Mouse (Mus musculus): ENCODE measurements around the gene Fermt3. TPM values are rescaled to one million over a fixed set of nuclear protein-coding genes. Genes with fewer than 3 reads are reported as not detected.
A peak's percentile ranks its signal among the peaks of the same experiment; 100 is the strongest.

The Fermt3 gene
- polyA plus RNA-seq, 1 experiment from 2014 or later, result 6.5 TPM

DNA sequence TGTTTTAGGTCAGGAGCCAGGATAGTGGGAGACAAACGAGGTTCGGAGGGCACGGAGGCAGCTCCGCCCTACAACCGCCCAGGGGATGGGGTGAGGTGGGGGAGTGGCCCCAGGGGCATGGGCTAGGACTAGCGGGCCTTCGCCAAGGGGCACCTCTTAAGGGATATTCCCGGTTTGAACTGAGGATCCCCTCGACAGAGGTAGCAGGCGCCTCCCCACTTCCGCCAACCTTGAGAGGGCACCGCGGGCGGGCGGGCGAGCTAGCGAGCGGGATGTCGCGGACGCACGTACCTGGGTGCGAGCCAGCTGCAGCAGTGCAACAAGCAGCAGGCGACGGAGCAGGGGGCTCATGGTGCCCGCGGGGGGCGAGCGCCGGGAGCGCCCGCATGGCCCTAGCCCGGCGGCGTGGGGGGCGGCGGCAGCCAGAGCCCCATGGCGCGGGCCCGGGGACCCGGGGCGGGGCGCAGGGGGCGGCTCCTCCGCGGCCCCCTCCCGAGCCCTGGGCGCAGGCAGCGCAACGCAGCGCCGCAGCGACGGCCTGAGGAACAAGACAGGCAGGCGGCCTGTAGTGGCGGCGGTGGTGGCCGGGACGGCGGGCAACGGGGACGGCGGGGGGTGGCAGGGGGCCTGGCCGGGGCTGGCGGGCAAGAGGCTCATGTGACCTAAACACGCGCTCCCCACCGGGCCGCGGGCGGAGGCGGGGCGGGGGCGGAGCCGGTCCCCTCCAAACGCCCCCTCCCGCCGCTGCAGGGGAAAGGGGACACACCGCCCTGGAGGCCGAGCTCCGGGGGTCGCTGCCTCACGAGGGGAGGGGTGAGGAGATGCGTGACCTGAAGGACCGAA, 32.0 kb downstream of the Fermt3 start, which contains the start of gene Vegfb:
Gene Vegfb (minus strand): TSS at position 591 of the 843 bp plus-strand sequence.
- Histone ChIP-seq H3K4me2 (replicated peaks) (peak within 1 kb of the TSS; percentile 86), H3K27me3 (no peaks in the 10 kb centered on the region), H3K9ac (peak within 1 kb of the TSS; percentile 88), H3K9me3 (no peaks in the 10 kb centered on the region), H3K36me3 (peaks cover 29% of the 10 kb centered on the region), H3K4me3 (peak within 1 kb of the TSS; percentile 91), H3K27ac (peak within 1 kb of the TSS; percentile 91), H3K4me1 (peaks cover 21% of the 10 kb centered on the region)
- peak; percentile 36 for ATAC-seq (ENCODE audit: insufficient number of reproducible peaks, insufficient read depth, low FRiP score, low TSS enrichment)
- WGBS, result under 1% methylated on average over 75 of the region's 85 CpGs

DNA sequence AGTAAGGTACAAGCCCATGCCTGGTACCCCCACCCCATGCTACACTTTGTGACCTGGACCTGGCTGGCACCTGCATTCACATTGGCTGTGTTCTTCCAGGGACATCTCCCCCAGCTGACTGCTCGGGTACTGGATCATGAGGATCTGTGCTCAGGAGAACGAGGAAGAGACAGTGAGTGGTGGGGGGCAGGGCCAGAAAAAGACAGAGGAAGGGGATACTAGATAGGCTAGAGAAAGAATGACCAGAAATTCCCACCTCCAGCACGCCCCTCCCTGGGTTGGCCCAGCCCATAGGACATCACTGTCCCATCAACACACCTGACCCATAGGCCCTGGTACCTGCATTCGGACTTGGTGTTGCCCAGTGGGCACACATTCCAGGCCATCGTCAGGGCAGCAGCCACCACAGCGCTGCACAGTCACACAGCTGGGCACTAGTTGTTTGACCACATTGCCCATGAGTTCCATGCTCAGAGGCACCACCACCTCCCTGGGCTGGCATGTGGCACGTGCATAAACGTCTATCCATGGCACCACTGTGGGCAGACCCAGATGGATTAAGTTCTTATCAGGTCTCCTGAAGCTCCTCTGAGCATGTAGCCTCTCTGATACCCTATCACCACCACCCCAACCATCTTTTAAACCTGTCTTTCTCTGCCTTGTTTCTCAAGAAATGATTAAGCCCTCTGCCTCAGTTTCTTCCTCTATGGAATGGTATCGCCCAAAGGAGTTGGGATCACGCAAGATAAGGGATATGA, 33.1 kb downstream of the Fermt3 start:
- H3K36me3 ChIP-seq, result peaks cover 29% of the 10 kb centered on the region
- WGBS, result 80% methylated on average over 10 of the region's 10 CpGs
- H3K4me3 ChIP-seq, result peak overlapping the region; percentile 91
- H3K4me2 ChIP-seq (replicated peaks), result peak overlapping the region; percentile 86
- ATAC-seq (ENCODE audit: insufficient number of reproducible peaks, insufficient read depth, low FRiP score, low TSS enrichment), result no peak
- H3K9me3 ChIP-seq, result no peaks in the 10 kb centered on the region
- no peaks in the 10 kb centered on the region for H3K27me3 ChIP-seq
- peak overlapping the region; percentile 88; the same call in 1 of the 2 replicates for H3K9ac ChIP-seq
- no peak overlapping the region for H3K27ac ChIP-seq
- H3K4me1 ChIP-seq, result peaks cover 19% of the 10 kb centered on the region

DNA sequence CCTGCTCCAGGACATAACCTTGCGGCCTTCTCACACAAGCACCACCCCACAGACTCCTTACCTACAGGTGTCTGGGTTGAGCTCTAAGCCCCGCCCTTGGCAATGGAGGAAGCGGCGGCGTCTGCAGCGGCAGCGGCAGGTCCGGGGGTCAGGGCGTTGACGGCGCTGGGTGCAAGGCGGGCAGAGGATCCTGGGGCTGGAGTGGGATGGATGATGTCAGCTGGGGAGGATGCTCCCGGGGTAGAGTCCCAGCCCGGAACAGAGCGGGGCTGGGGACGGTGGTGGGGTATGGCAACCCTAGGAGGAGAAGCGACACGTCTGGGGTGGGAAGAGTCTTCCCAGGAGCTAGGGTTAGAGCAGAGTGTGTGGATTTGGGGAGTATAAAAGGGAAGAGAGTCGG, 34.0 kb downstream of the Fermt3 start:
- Histone ChIP-seq H3K9ac (0 out of 2 replicates have a peak overlapping the region, but pooled peaks have one; percentile 2), H3K9me3 (no peaks in the 10 kb centered on the region), H3K4me3 (no peak overlapping the region), H3K4me1 (peaks cover 22% of the 10 kb centered on the region), H3K36me3 (peaks cover 29% of the 10 kb centered on the region), H3K27ac (no peak overlapping the region), H3K4me2 (replicated peaks) (no peak overlapping the region), H3K27me3 (no peaks in the 10 kb centered on the region)
- ATAC-seq (ENCODE audit: insufficient number of reproducible peaks, insufficient read depth, low FRiP score, low TSS enrichment), result no peak
- 80% methylated on average over 19 of the region's 19 CpGs for WGBS

DNA sequence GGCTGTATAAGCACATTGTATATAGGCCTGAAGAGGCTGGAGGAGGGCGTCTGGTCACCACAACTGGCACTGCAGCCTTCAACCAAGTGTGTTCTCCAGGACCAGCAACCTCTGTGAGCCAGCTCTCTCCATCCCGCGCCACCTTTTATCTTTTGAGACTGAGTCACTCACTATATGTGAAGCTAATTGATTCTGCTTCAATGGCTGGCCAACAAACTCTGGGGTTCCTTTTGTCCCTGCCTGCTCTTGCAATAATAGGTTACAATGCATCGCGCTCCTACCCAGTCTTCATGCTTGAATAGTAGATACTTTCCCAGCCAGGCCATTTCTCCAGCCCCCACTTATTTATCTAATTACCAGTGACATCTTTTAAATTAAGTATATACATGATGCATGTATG, 35.6 kb downstream of the Fermt3 start:
- WGBS, result 90% methylated on average over 5 of the region's 5 CpGs
- peaks cover 30% of the 10 kb centered on the region for H3K4me1 ChIP-seq
- H3K36me3 ChIP-seq, result peaks cover 30% of the 10 kb centered on the region
- no peak overlapping the region for H3K27ac ChIP-seq
- H3K9me3 ChIP-seq, result no peaks in the 10 kb centered on the region
- H3K4me2 ChIP-seq (replicated peaks), result no peak overlapping the region
- no peaks in the 10 kb centered on the region for H3K27me3 ChIP-seq
- H3K4me3 ChIP-seq, result no peak overlapping the region
- no peak overlapping the region for H3K9ac ChIP-seq
- ATAC-seq (ENCODE audit: insufficient number of reproducible peaks, insufficient read depth, low FRiP score, low TSS enrichment), result no peak

- peaks cover 49% of the 10 kb centered on the region for H3K36me3 ChIP-seq
- no peak for ATAC-seq (ENCODE audit: insufficient number of reproducible peaks, insufficient read depth, low FRiP score, low TSS enrichment)
- no peak overlapping the region; the same call in 1 of the 2 replicates for H3K4me3 ChIP-seq
These were observed 37.8 kb downstream of the Fermt3 start for GRCm38 (mm10) chr19:6981465-6981864.

GRCm38 (mm10) chr19:6980381-6981093, 38.7 kb downstream of the Fermt3 start, which contains the start of gene Fkbp2:
Gene Fkbp2, minus strand, starts transcription at chr19:6980501.
- peak; percentile 86 for ATAC-seq (ENCODE audit: insufficient number of reproducible peaks, insufficient read depth, low FRiP score, low TSS enrichment)
- Histone ChIP-seq H3K4me1 (peaks cover 39% of the 10 kb centered on the region), H3K27me3 (no peaks in the 10 kb centered on the region), H3K36me3 (peaks cover 48% of the 10 kb centered on the region), H3K9ac (peak within 1 kb of the TSS; percentile 75), H3K27ac (peak within 1 kb of the TSS; percentile 88), H3K4me3 (peak within 1 kb of the TSS; percentile 63), H3K4me2 (replicated peaks) (peak within 1 kb of the TSS; percentile 64), H3K9me3 (no peaks in the 10 kb centered on the region)
- 2% methylated on average over 38 of the region's 38 CpGs for WGBS

More at GRCm38 (mm10) chr19:6981465-6981864, 37.8 kb downstream of the Fermt3 start:
- H3K27ac ChIP-seq, result no peak overlapping the region
- peaks cover 40% of the 10 kb centered on the region for H3K4me1 ChIP-seq
- no peaks in the 10 kb centered on the region for H3K9me3 ChIP-seq
- H3K27me3 ChIP-seq, result no peaks in the 10 kb centered on the region
- 91% methylated on average over 4 of the region's 4 CpGs for WGBS
- peak overlapping the region; percentile 64; the same call in 1 of the 2 replicates for H3K4me2 ChIP-seq (replicated peaks)
- H3K9ac ChIP-seq, result peak overlapping the region; percentile 75; the same call in 1 of the 2 replicates

GRCm38 (mm10) chr19:6979486-6980380, 39.5 kb downstream of the Fermt3 start:
- H3K36me3 ChIP-seq, result peaks cover 40% of the 10 kb centered on the region
- WGBS, result under 1% methylated on average over 59 of the region's 59 CpGs
- H3K9ac ChIP-seq, result peak overlapping the region; percentile 75

DNA sequence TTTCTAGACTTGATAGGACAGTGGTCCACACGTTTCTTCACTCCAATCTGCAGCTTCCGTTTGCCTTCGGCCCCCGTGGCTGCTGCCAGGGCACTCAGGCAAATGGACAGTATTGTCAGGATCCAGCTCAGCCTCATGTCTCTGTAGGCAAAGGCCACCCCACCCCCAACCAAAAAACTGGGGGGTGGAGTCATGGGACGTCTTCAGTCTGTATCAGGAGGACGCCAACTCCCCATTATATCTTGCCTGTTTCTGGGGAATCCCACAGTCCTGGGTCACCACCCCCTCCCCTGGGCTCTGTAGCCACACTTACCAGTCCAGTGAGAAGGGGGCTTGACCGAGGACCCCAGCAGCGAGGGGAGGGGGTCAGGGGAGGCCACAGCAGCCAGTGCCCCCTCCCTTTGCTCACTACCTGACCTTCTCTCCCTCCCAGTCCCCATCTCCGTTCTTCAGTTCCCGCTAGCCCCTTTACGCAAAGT, 40.2 kb downstream of the Fermt3 start:
- Histone ChIP-seq H3K36me3 (peaks cover 36% of the 10 kb centered on the region), H3K9ac (peak overlapping the region; percentile 61), H3K27ac (peak overlapping the region; percentile 88), H3K27me3 (no peaks in the 10 kb centered on the region), H3K4me3 (peak overlapping the region; percentile 63), H3K4me1 (peaks cover 39% of the 10 kb centered on the region), H3K4me2 (replicated peaks) (peak overlapping the region; percentile 64), H3K9me3 (no peaks in the 10 kb centered on the region)
- WGBS, result 7% methylated on average over 11 of the region's 11 CpGs
- no peak for ATAC-seq (ENCODE audit: insufficient number of reproducible peaks, insufficient read depth, low FRiP score, low TSS enrichment)

More at GRCm38 (mm10) chr19:6979486-6980380, 39.5 kb downstream of the Fermt3 start:
- no peaks in the 10 kb centered on the region for H3K9me3 ChIP-seq
- peak overlapping the region; percentile 64 for H3K4me2 ChIP-seq (replicated peaks)
- peak overlapping the region; percentile 88 for H3K27ac ChIP-seq
- peak; percentile 89 for ATAC-seq (ENCODE audit: insufficient number of reproducible peaks, insufficient read depth, low FRiP score, low TSS enrichment)
- H3K4me1 ChIP-seq, result peaks cover 39% of the 10 kb centered on the region
- H3K27me3 ChIP-seq, result no peaks in the 10 kb centered on the region
- H3K4me3 ChIP-seq, result peak overlapping the region; percentile 63

DNA sequence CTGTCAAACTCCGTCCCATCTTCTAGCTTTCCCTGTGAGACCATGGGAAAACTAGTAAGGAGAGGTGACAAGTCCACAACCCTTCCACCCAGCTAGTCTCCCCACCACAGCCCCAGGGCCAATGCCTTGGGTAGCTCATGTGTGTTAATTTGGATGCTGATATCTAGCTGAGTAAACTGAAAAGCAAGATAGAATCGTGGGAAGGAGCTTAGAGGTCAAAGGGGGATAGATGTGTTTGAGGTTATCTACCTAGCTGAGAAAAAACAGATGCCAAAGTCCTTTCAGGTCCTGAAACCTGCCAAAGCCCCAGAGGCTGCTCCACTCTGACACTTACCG, 40.7 kb downstream of the Fermt3 start:
- Histone ChIP-seq H3K9me3 (no peaks in the 10 kb centered on the region), H3K36me3 (peaks cover 31% of the 10 kb centered on the region), H3K4me3 (peak overlapping the region; percentile 63), H3K9ac (peak overlapping the region; percentile 61; the same call in 1 of the 2 replicates), H3K27ac (peak overlapping the region; percentile 88), H3K4me2 (replicated peaks) (peak overlapping the region; percentile 64), H3K4me1 (peaks cover 39% of the 10 kb centered on the region), H3K27me3 (no peaks in the 10 kb centered on the region)
- no peak for ATAC-seq (ENCODE audit: insufficient number of reproducible peaks, insufficient read depth, low FRiP score, low TSS enrichment)
- WGBS, result 44% methylated on average over 3 of the region's 3 CpGs

Data from embryonic facial prominence, embryonic 12.5 days (tissue).